Mouse (Mus musculus): ENCODE data around the gene Exoc6.

DNA sequence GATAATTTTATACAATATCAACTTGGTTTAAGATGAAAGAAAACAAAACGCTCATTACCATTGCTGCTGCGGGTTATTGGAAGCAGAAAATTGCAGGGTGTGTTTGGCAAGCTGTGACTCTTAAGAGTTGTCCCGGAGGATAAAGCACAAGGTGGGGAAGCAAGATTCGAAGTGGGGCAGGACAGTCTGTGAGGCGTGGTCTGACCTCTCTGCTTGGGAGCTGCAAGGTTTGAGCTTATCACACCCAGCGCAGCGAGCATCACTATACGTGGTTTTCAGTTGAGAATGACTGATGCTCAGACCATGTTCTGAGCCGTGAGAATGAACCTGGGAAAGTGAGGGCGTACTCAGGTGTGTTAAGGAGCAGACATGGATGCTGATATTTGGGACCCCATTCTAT lies 164.5 kb downstream of the Exoc6 start:
- TF ChIP-seq EP300 (IDR thresholded peaks at IDR 0.05; ENCODE audit: insufficient read depth, low read depth, low read length) (no peak), POLR2A (IDR thresholded peaks at IDR 0.05; ENCODE audit: insufficient read depth, low read depth, low read length) (no peak)
